Mouse (Mus musculus) stomach, embryonic 16.5 days (tissue): ENCODE measurements around the gene Syt8. TPM values are rescaled to one million over a fixed set of nuclear protein-coding genes. Genes with fewer than 3 reads are reported as not detected.

Source experiments
- ATAC-seq: fragments of 200-750 bp; cut with Nextera tagmentation; 2 replicates; pipeline ENCODE4 v1.8.0; 2017; ENCODE audit warnings: moderate number of reproducible peaks, moderate TSS enrichment; ENCODE audit not compliant: insufficient read depth, low FRiP score
- H3K27ac ChIP-seq: fragments of 300-500 bp; sonication (generic); 2 replicates; pipeline ENCODE4 v1.5.1; 2014; ENCODE audit warnings: low read length
- H3K27me3 ChIP-seq: fragments of 300-500 bp; sonication (generic); 2 replicates; pipeline ENCODE4 v1.6.1; 2014; ENCODE audit warnings: low read length, control low read depth, mixed read lengths; ENCODE audit not compliant: control insufficient read depth, insufficient read depth
- H3K36me3 ChIP-seq: fragments of 300-500 bp; sonication (generic); 2 replicates; pipeline ENCODE4 v1.6.1; 2014; ENCODE audit warnings: low read length; ENCODE audit not compliant: control insufficient read depth, insufficient read depth
- H3K4me1 ChIP-seq: fragments of 300-500 bp; sonication (generic); 2 replicates; pipeline ENCODE4 v1.6.1; 2014; ENCODE audit warnings: low read length, control low read depth, mixed read lengths; ENCODE audit not compliant: control insufficient read depth, insufficient read depth
- H3K4me2 ChIP-seq: fragments of 300-500 bp; sonication (generic); 2 replicates; pipeline ENCODE4 v1.6.1; 2014; ENCODE audit warnings: low read depth, low read length, mixed read lengths
- H3K4me3 ChIP-seq: fragments of 300-500 bp; sonication (generic); replicated peaks from 2 replicates; pipeline ENCODE4 v1.5.1; 2014; ENCODE audit warnings: mild to moderate bottlenecking, low read length
- H3K9ac ChIP-seq: fragments of 300-500 bp; sonication (generic); 2 replicates; pipeline ENCODE4 v1.6.1; 2014; ENCODE audit warnings: low read length
- H3K9me3 ChIP-seq: fragments of 300-500 bp; sonication (generic); replicated peaks from 2 replicates; pipeline ENCODE4 v1.6.1; 2016; ENCODE audit warnings: low read length, control low read depth; ENCODE audit not compliant: control insufficient read depth
- WGBS: fragments of 180-500 bp; shearing (Covaris S2); extraction: QIAGEN DNeasy Blood & Tissue Kit; methylation state at CpG from one replicate; pipeline ENCODE4 v1.1.7; 2014; 5-methylcytosine and 5-hydroxymethylcytosine counted together
- polyA plus RNA-seq: library from polyadenylated mRNA; unstranded; fragments of >200 nt; fragmentation: Nextera tagmentation; extraction: Ambion mirVana; gene quantifications from 2 replicates; pipeline ENCODE4 v1.2.1, GENCODE M21; 2015

Syt8 gene
- polyA plus RNA-seq, 1 experiment from 2014 or later, result 31.1 TPM

GRCm38 (mm10) chr7:142419887-142420286 is 14.8 kb upstream of the Syt8 start:
- WGBS, result 62% methylated on average over 5 of the region's 5 CpGs
- no peak overlapping the region for H3K4me3 ChIP-seq
- H3K4me1 ChIP-seq, result no peaks in the 10 kb centered on the region
- no peak for ATAC-seq
- no peaks in the 10 kb centered on the region for H3K36me3 ChIP-seq
- no peaks in the 10 kb centered on the region for H3K27me3 ChIP-seq
- H3K27ac ChIP-seq, result no peak overlapping the region
- H3K9ac ChIP-seq, result no peak overlapping the region
- H3K9me3 ChIP-seq, result no peaks in the 10 kb centered on the region
- H3K4me2 ChIP-seq, result no peak overlapping the region

DNA sequence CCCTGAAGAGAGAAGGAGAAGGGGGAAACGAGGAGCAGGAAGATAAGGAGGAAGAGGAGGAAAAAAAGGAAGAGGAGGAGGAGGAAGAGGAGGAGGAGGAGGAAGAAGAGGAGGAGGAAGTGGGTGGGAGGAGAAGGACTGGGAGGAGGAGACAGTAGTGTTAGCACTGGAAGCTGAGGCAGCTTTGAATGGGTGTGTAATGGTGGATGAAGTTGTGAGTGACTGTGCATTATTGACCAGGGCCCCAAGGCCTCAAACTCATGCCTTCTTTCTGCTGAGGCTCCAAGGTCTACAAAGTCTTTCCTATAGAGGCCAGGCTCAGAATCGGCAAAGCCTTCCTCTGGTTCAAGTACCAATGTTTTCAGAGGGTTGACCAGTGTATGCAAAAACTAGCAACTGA is 12.8 kb upstream of the Syt8 start:
- no peaks in the 10 kb centered on the region for H3K9me3 ChIP-seq
- no peaks in the 10 kb centered on the region for H3K27me3 ChIP-seq
- H3K4me3 ChIP-seq, result no peak overlapping the region
- no peak for ATAC-seq
- no peaks in the 10 kb centered on the region for H3K4me1 ChIP-seq
- H3K36me3 ChIP-seq, result no peaks in the 10 kb centered on the region
- WGBS, result 61% methylated on average over 2 of the region's 2 CpGs
- no peak overlapping the region for H3K9ac ChIP-seq
- H3K27ac ChIP-seq, result no peak overlapping the region
- no peak overlapping the region for H3K4me2 ChIP-seq

- WGBS, result 68% methylated on average over 11 of the region's 11 CpGs
- Histone ChIP-seq H3K36me3 (no peaks in the 10 kb centered on the region), H3K4me2 (no peak overlapping the region), H3K27ac (no peak overlapping the region), H3K9me3 (no peaks in the 10 kb centered on the region), H3K4me3 (no peak overlapping the region), H3K27me3 (no peaks in the 10 kb centered on the region), H3K9ac (no peak overlapping the region), H3K4me1 (peaks cover 11% of the 10 kb centered on the region)
- ATAC-seq, result no peak
Measured at GRCm38 (mm10) chr7:142425641-142426213, 8.9 kb upstream of the Syt8 start.

GRCm38 (mm10) chr7:142428213-142428612 is 6.4 kb upstream of the Syt8 start:
- no peaks in the 10 kb centered on the region for H3K27me3 ChIP-seq
- no peak overlapping the region for H3K27ac ChIP-seq
- 19% methylated on average over 7 of the region's 7 CpGs for WGBS
- no peak overlapping the region for H3K4me2 ChIP-seq
- no peak for ATAC-seq
- H3K9ac ChIP-seq, result no peak overlapping the region
- no peaks in the 10 kb centered on the region for H3K36me3 ChIP-seq
- H3K4me3 ChIP-seq, result no peak overlapping the region
- peaks cover 13% of the 10 kb centered on the region for H3K4me1 ChIP-seq
- H3K9me3 ChIP-seq, result no peaks in the 10 kb centered on the region

- H3K36me3 ChIP-seq, result no peaks in the 10 kb centered on the region
- peak; percentile 43; the same call in 1 of the 2 replicates for ATAC-seq
- no peak overlapping the region for H3K4me3 ChIP-seq
- H3K9ac ChIP-seq, result 0 out of 2 replicates have a peak overlapping the region, but pooled peaks have one; percentile 29
- no peaks in the 10 kb centered on the region for H3K27me3 ChIP-seq
- 34% methylated on average over 12 of the region's 12 CpGs for WGBS
- peaks cover 30% of the 10 kb centered on the region for H3K4me1 ChIP-seq
- H3K9me3 ChIP-seq, result no peaks in the 10 kb centered on the region
- H3K4me2 ChIP-seq, result no peak overlapping the region
- peak overlapping the region; percentile 48 for H3K27ac ChIP-seq
Measured at GRCm38 (mm10) chr7:142430160-142430678, 4.4 kb upstream of the Syt8 start.

DNA sequence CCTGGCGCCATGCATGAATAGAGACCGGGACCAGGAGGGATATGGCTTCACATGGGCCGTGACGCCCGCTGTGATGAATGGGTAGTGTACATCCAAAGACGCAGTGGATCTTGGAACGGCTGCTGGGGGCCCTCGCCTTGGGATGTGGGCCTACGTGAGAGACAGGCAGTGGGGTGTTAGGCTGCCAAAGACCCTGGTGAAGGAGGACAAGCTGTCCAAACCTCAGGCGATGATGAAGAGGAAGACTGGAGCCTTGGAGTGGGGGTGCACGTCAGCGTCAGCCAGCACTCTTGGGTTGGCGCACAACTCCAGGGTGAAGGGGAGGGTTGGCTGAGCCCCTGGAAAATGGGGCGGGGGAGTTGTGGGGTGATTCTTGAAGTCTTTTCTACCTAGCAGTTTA is 3.5 kb upstream of the Syt8 start:
- Histone ChIP-seq H3K9me3 (no peaks in the 10 kb centered on the region), H3K4me1 (peaks cover 33% of the 10 kb centered on the region), H3K4me2 (no peak overlapping the region), H3K27me3 (no peaks in the 10 kb centered on the region), H3K9ac (no peak overlapping the region), H3K27ac (no peak overlapping the region; the same call in 1 of the 2 replicates), H3K36me3 (no peaks in the 10 kb centered on the region), H3K4me3 (no peak overlapping the region)
- ATAC-seq, result no peak
- 85% methylated on average over 14 of the region's 14 CpGs for WGBS

- Histone ChIP-seq H3K9ac (peak overlapping the region; percentile 64), H3K4me3 (no peak overlapping the region), H3K4me2 (peak overlapping the region; percentile 28; the same call in 1 of the 2 replicates), H3K27ac (peak overlapping the region; percentile 85), H3K4me1 (peaks cover 41% of the 10 kb centered on the region), H3K27me3 (no peaks in the 10 kb centered on the region), H3K9me3 (no peaks in the 10 kb centered on the region), H3K36me3 (no peaks in the 10 kb centered on the region)
- 24% methylated on average over 19 of the region's 19 CpGs for WGBS
- ATAC-seq, result no peak
Measured at GRCm38 (mm10) chr7:142433623-142434022, 1.0 kb upstream of the Syt8 start.

- ATAC-seq, result no peak
- H3K27me3 ChIP-seq, result no peaks in the 10 kb centered on the region
- H3K4me1 ChIP-seq, result peaks cover 40% of the 10 kb centered on the region
- no peaks in the 10 kb centered on the region for H3K36me3 ChIP-seq
- peak overlapping the region; percentile 85 for H3K27ac ChIP-seq
- 0 out of 2 replicates have a peak overlapping the region, but pooled peaks have one; percentile 14 for H3K4me2 ChIP-seq
- H3K9me3 ChIP-seq, result no peaks in the 10 kb centered on the region
- 16% methylated on average over 4 of the region's 4 CpGs for WGBS
- peak overlapping the region; percentile 9; the same call in 1 of the 2 replicates for H3K4me3 ChIP-seq
- H3K9ac ChIP-seq, result peak overlapping the region; percentile 54
Measured at GRCm38 (mm10) chr7:142435524-142435923, 874 bp downstream of the Syt8 start.

GRCm38 (mm10) chr7:142437324-142437723 is 2.7 kb downstream of the Syt8 start:
- Histone ChIP-seq H3K4me1 (peaks cover 54% of the 10 kb centered on the region), H3K36me3 (no peaks in the 10 kb centered on the region), H3K9ac (peak overlapping the region; percentile 15; the same call in 1 of the 2 replicates), H3K4me2 (0 out of 2 replicates have a peak overlapping the region, but pooled peaks have one; percentile 21), H3K27me3 (no peaks in the 10 kb centered on the region), H3K9me3 (no peaks in the 10 kb centered on the region), H3K27ac (peak overlapping the region; percentile 85), H3K4me3 (no peak overlapping the region)
- ATAC-seq, result peak; percentile 8
- WGBS, result 78% methylated on average over 5 of the region's 5 CpGs
